Mouse (Mus musculus) forebrain, embryonic 11.5 days (tissue): Measurements from ENCODE around the gene Lipa. TPM values are rescaled to one million over a fixed set of nuclear protein-coding genes. Genes with fewer than 3 reads are reported as not detected.

ENCODE experiments used
- ATAC-seq: fragments of 200-750 bp; cut with Nextera tagmentation; replicated peaks from 2 replicates; pipeline ENCODE4 v1.8.0; 2017; ENCODE audit warnings: moderate TSS enrichment; ENCODE audit not compliant: low FRiP score
- DNase-seq: peaks from one replicate; pipeline ENCODE4 v3.0.0-alpha.2; 2017; ENCODE audit warnings: low spot score
- H3K27ac ChIP-seq: fragments of 300-500 bp; sonication (generic); 2 replicates; pipeline ENCODE4 v1.5.1; 2014; ENCODE audit warnings: low read depth, low read length
- H3K27me3 ChIP-seq: fragments of 300-500 bp; sonication (generic); 2 replicates; pipeline ENCODE4 v1.6.1; 2014; ENCODE audit warnings: mild to moderate bottlenecking, low read length, mixed read lengths; ENCODE audit not compliant: control insufficient read depth, insufficient read depth
- H3K36me3 ChIP-seq: fragments of 300-500 bp; sonication (generic); 2 replicates; pipeline ENCODE4 v1.6.1; 2014; ENCODE audit warnings: mild to moderate bottlenecking, low read length, moderate library complexity, mixed read lengths; ENCODE audit not compliant: control insufficient read depth, insufficient read depth
- H3K4me1 ChIP-seq: fragments of 300-500 bp; sonication (generic); replicated peaks from 2 replicates; pipeline ENCODE4 v1.6.1; 2014; ENCODE audit warnings: low read length, mixed read lengths; ENCODE audit not compliant: control insufficient read depth, insufficient read depth
- H3K4me2 ChIP-seq: fragments of 300-500 bp; sonication (generic); 2 replicates; pipeline ENCODE4 v1.6.1; 2014; ENCODE audit warnings: low read depth, mild to moderate bottlenecking, low read length, moderate library complexity, mixed read lengths; ENCODE audit not compliant: severe bottlenecking
- H3K4me3 ChIP-seq: fragments of 300-500 bp; sonication (generic); 2 replicates; pipeline ENCODE4 v1.5.1; 2014; ENCODE audit warnings: low read depth, low read length
- H3K9ac ChIP-seq: fragments of 300-500 bp; sonication (generic); 2 replicates; pipeline ENCODE4 v1.6.1; 2014; ENCODE audit warnings: low read length
- H3K9me3 ChIP-seq: fragments of 300-500 bp; sonication (generic); 2 replicates; pipeline ENCODE4 v1.6.1; 2016; ENCODE audit warnings: low read length, mixed read lengths; ENCODE audit not compliant: control insufficient read depth
- WGBS: fragments of 180-500 bp; shearing (Covaris S2); extraction: QIAGEN DNeasy Blood & Tissue Kit; methylation state at CpG from one replicate; pipeline ENCODE4 v1.1.7; 2014; 5-methylcytosine and 5-hydroxymethylcytosine counted together
- polyA plus RNA-seq: library from polyadenylated mRNA; unstranded; fragments of >200 nt; fragmentation: Nextera tagmentation; extraction: Ambion mirVana; gene quantifications from 2 replicates; pipeline ENCODE4 v1.2.1, GENCODE M21; 2014

The Lipa gene
- polyA plus RNA-seq, 1 experiment from 2014 or later = 20.9 TPM

GRCm38 (mm10) chr19:34554061-34554460 is 26.8 kb upstream of the Lipa start:
- H3K4me3 ChIP-seq = no peak overlapping the region
- H3K27ac ChIP-seq = no peak overlapping the region
- H3K9ac ChIP-seq = no peak overlapping the region
- H3K9me3 ChIP-seq = no peaks in the 10 kb centered on the region; the same call in 1 of the 2 replicates
- no peak for ATAC-seq
- H3K4me2 ChIP-seq = no peak overlapping the region
- no peak for DNase-seq
- no peaks in the 10 kb centered on the region; the same call in 1 of the 2 replicates for H3K4me1 ChIP-seq
- no peaks in the 10 kb centered on the region for H3K27me3 ChIP-seq
- H3K36me3 ChIP-seq = no peaks in the 10 kb centered on the region

GRCm38 (mm10) chr19:34553522-34553921 is 26.2 kb upstream of the Lipa start:
- Histone ChIP-seq H3K4me3 (no peak overlapping the region), H3K27me3 (no peaks in the 10 kb centered on the region), H3K36me3 (no peaks in the 10 kb centered on the region), H3K4me1 (no peaks in the 10 kb centered on the region; the same call in 1 of the 2 replicates), H3K27ac (no peak overlapping the region), H3K9ac (no peak overlapping the region), H3K4me2 (no peak overlapping the region), H3K9me3 (no peaks in the 10 kb centered on the region; the same call in 1 of the 2 replicates)
- no peak for ATAC-seq
- WGBS = 69% methylated on average over 3 of the region's 3 CpGs
- no peak for DNase-seq

GRCm38 (mm10) chr19:34553021-34553420 is 25.7 kb upstream of the Lipa start:
- Histone ChIP-seq H3K9me3 (no peaks in the 10 kb centered on the region; the same call in 1 of the 2 replicates), H3K36me3 (no peaks in the 10 kb centered on the region), H3K27ac (no peak overlapping the region), H3K9ac (no peak overlapping the region), H3K27me3 (no peaks in the 10 kb centered on the region), H3K4me1 (no peaks in the 10 kb centered on the region; the same call in 1 of the 2 replicates), H3K4me3 (no peak overlapping the region), H3K4me2 (no peak overlapping the region)
- WGBS = 56% methylated on average over 6 of the region's 6 CpGs
- no peak for DNase-seq
- ATAC-seq = no peak

GRCm38 (mm10) chr19:34551981-34552380 is 24.7 kb upstream of the Lipa start:
- DNase-seq = no peak
- no peak for ATAC-seq
- H3K27me3 ChIP-seq = no peaks in the 10 kb centered on the region
- no peaks in the 10 kb centered on the region; the same call in 1 of the 2 replicates for H3K4me1 ChIP-seq
- no peak overlapping the region for H3K4me2 ChIP-seq
- no peak overlapping the region for H3K27ac ChIP-seq
- no peaks in the 10 kb centered on the region for H3K36me3 ChIP-seq
- no peak overlapping the region for H3K9ac ChIP-seq
- no peaks in the 10 kb centered on the region; the same call in 1 of the 2 replicates for H3K9me3 ChIP-seq
- no peak overlapping the region for H3K4me3 ChIP-seq
- 75% methylated on average over 5 of the region's 5 CpGs for WGBS

GRCm38 (mm10) chr19:34550534-34551223 is 23.4 kb upstream of the Lipa start, which contains the start of gene Ifit2:
Gene Ifit2 (plus strand): TSS chr19:34550694.
- Histone ChIP-seq H3K36me3 (no peaks in the 10 kb centered on the region), H3K9ac (peak within 1 kb of the TSS; percentile 51), H3K27ac (no peak within 1 kb of the TSS), H3K9me3 (no peaks in the 10 kb centered on the region; the same call in 1 of the 2 replicates), H3K4me3 (peak within 1 kb of the TSS; percentile 43), H3K27me3 (no peaks in the 10 kb centered on the region), H3K4me1 (no peaks in the 10 kb centered on the region; the same call in 1 of the 2 replicates), H3K4me2 (peak within 1 kb of the TSS; percentile 61)
- peak; percentile 83 for DNase-seq
- ATAC-seq = peak; percentile 94
- 1% methylated on average over 22 of the region's 22 CpGs for WGBS

GRCm38 (mm10) chr19:34550205-34550533 is 22.9 kb upstream of the Lipa start:
- no peak for DNase-seq
- peak overlapping the region; percentile 43 for H3K4me3 ChIP-seq
- peak overlapping the region; percentile 61 for H3K4me2 ChIP-seq
- 30% methylated on average over 4 of the region's 4 CpGs for WGBS
- H3K9ac ChIP-seq = peak overlapping the region; percentile 51
- H3K27me3 ChIP-seq = no peaks in the 10 kb centered on the region
- no peaks in the 10 kb centered on the region; the same call in 1 of the 2 replicates for H3K9me3 ChIP-seq
- ATAC-seq = peak; percentile 11
- H3K27ac ChIP-seq = no peak overlapping the region
- no peaks in the 10 kb centered on the region for H3K36me3 ChIP-seq
- H3K4me1 ChIP-seq = no peaks in the 10 kb centered on the region; the same call in 1 of the 2 replicates

- H3K4me2 ChIP-seq = no peak overlapping the region
- no peak overlapping the region for H3K27ac ChIP-seq
- no peaks in the 10 kb centered on the region; the same call in 1 of the 2 replicates for H3K4me1 ChIP-seq
- H3K36me3 ChIP-seq = no peaks in the 10 kb centered on the region
- ATAC-seq (no peak), DNase-seq (peak; percentile 79)
- no peak overlapping the region for H3K9ac ChIP-seq
- 30% methylated on average over 7 of the region's 7 CpGs for WGBS
- H3K9me3 ChIP-seq = no peaks in the 10 kb centered on the region
- H3K4me3 ChIP-seq = no peak overlapping the region
- no peaks in the 10 kb centered on the region for H3K27me3 ChIP-seq
These were observed 20.7 kb upstream of the Lipa start for GRCm38 (mm10) chr19:34547976-34548375.

GRCm38 (mm10) chr19:34546211-34546610 is 18.9 kb upstream of the Lipa start:
- no peak for DNase-seq
- no peak for ATAC-seq
- no peak overlapping the region for H3K4me2 ChIP-seq
- no peaks in the 10 kb centered on the region for H3K4me1 ChIP-seq
- 87% methylated on average over 4 of the region's 4 CpGs for WGBS
- no peaks in the 10 kb centered on the region for H3K27me3 ChIP-seq
- no peak overlapping the region for H3K4me3 ChIP-seq
- no peak overlapping the region for H3K27ac ChIP-seq
- no peak overlapping the region for H3K9ac ChIP-seq
- no peaks in the 10 kb centered on the region for H3K36me3 ChIP-seq
- no peaks in the 10 kb centered on the region for H3K9me3 ChIP-seq

GRCm38 (mm10) chr19:34539422-34539821 is 12.1 kb upstream of the Lipa start:
- no peaks in the 10 kb centered on the region for H3K27me3 ChIP-seq
- no peaks in the 10 kb centered on the region for H3K9me3 ChIP-seq
- H3K27ac ChIP-seq = no peak overlapping the region
- no peaks in the 10 kb centered on the region for H3K4me1 ChIP-seq
- DNase-seq = no peak
- H3K9ac ChIP-seq = no peak overlapping the region
- no peak for ATAC-seq
- WGBS = 71% methylated on average over 1 of the region's 1 CpGs
- H3K4me3 ChIP-seq = no peak overlapping the region
- no peak overlapping the region for H3K4me2 ChIP-seq
- H3K36me3 ChIP-seq = no peaks in the 10 kb centered on the region
